Mouse (Mus musculus): Measurements from ENCODE around the gene Hpd. TPM values are rescaled to one million over a fixed set of nuclear protein-coding genes. Genes with fewer than 3 reads are reported as not detected.

Hpd gene
- total and polyA plus RNA-seq, 3 experiments = 0.61 TPM; not detected in 2

DNA sequence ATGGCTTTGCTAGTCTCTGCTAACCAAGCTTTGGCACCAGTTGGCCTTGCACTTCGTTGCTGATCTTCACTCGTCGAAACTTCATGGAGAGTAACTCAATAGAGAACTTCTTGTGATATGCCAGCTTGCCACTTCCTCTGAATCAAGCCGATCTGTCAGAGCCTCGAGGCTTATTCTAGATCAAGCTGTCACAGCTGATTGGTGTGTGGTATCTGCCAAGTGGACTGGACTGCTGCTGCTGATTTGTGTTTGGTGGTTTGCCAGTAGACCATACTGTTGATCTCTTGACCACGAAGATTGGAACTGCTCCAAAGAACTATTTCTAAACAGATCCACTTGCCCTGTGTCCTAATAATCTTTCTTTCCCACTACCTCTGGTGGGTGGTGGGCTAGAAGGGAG lies 8.9 kb upstream of the Hpd start:
- Histone ChIP-seq H3K4me3 (no peak overlapping the region), H3K79me2 (replicated peaks; ENCODE audit: control insufficient read depth, insufficient read depth, low read length) (no peaks in the 10 kb centered on the region), H3K4me1 (ENCODE audit: control insufficient read depth, insufficient read depth, low read length) (no peaks in the 10 kb centered on the region), H3K9ac (ENCODE audit: low read depth, low read length) (no peak overlapping the region), H3K27me3 (ENCODE audit: control insufficient read depth, insufficient read depth, low read length) (no peaks in the 10 kb centered on the region), H3K36me3 (ENCODE audit: control insufficient read depth, insufficient read depth, low read length) (no peaks in the 10 kb centered on the region), H3K27ac (no peak overlapping the region)
- no peak for TF ChIP-seq EP300 (IDR thresholded peaks at IDR 0.05; ENCODE audit: insufficient read depth, low read depth, low read length)
- TF ChIP-seq POLR2A (IDR thresholded peaks at IDR 0.05; ENCODE audit: insufficient read depth, low read depth, low read length) = no peak
- TF ChIP-seq CTCF (IDR thresholded peaks at IDR 0.05) = no peak
- DNase-seq = no peak
- 42% methylated on average over 6 of the region's 6 CpGs for WGBS
- intact Hi-C loops (cut with DNase I) = no loop called here

DNA sequence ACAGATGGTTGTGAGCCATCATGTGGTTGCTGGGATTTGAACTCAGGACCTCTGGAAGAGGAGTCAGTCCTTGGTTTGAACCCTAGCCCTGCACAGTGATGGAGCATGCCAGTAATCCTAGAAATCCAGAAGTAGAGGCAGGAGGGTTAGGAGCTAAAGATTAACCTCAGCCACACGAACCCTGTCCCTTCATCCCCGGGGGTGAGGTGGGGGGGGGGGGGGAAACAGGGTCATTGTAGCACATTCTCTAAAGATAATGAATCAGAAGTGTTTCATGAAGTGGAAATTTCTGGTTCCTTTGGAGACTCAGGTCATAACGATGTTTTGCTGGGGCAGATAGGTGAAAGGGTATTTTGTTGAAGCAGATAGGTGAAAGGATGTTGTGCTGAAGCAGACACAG lies 8.4 kb upstream of the Hpd start:
- Histone ChIP-seq H3K4me1 (ENCODE audit: control insufficient read depth, insufficient read depth, low read length) (no peaks in the 10 kb centered on the region), H3K36me3 (ENCODE audit: control insufficient read depth, insufficient read depth, low read length) (no peaks in the 10 kb centered on the region), H3K27me3 (ENCODE audit: control insufficient read depth, insufficient read depth, low read length) (no peaks in the 10 kb centered on the region), H3K27ac (no peak overlapping the region), H3K9ac (ENCODE audit: low read depth, low read length) (no peak overlapping the region), H3K79me2 (replicated peaks; ENCODE audit: control insufficient read depth, insufficient read depth, low read length) (no peaks in the 10 kb centered on the region), H3K4me3 (no peak overlapping the region)
- TF ChIP-seq CTCF (IDR thresholded peaks at IDR 0.05) (no peak), POLR2A (IDR thresholded peaks at IDR 0.05; ENCODE audit: insufficient read depth, low read depth, low read length) (no peak)
- intact Hi-C loops (cut with DNase I) = no loop called here
- WGBS = 70% methylated on average over 3 of the region's 3 CpGs
- no peak for DNase-seq

DNA sequence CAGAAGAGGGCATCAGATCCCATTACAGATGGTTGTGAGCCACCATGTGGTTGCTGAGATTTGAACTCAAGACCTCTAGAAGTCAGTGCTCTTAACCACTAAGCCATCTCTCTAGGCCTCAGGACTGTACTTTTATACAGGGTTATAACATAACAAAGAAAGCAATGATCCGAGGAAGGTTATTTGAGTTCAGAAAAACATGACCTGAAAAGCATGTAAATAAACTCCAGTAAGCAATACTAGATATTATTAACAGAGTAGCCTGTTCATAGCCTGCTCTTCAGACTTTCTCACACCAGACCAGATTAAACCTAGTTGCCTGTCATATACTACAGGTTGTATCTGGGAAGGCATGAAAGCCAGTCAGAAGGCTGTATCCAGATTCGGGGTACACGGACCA lies 4.8 kb upstream of the Hpd start:
- intact Hi-C loops (cut with DNase I) = no loop called here
- no peak for DNase-seq
- H3K36me3 ChIP-seq (ENCODE audit: control insufficient read depth, insufficient read depth, low read length) = no peaks in the 10 kb centered on the region
- TF ChIP-seq CTCF (IDR thresholded peaks at IDR 0.05) (no peak), POLR2A (IDR thresholded peaks at IDR 0.05; ENCODE audit: insufficient read depth, low read depth, low read length) (no peak), EP300 (IDR thresholded peaks at IDR 0.05; ENCODE audit: insufficient read depth, low read depth, low read length) (no peak)
- no peak overlapping the region for H3K9ac ChIP-seq (ENCODE audit: low read depth, low read length)
- no peaks in the 10 kb centered on the region for H3K79me2 ChIP-seq (replicated peaks; ENCODE audit: control insufficient read depth, insufficient read depth, low read length)
- H3K4me3 ChIP-seq = no peak overlapping the region
- WGBS = 89% methylated on average over 3 of the region's 3 CpGs
- H3K27ac ChIP-seq = no peak overlapping the region
- no peaks in the 10 kb centered on the region for H3K27me3 ChIP-seq (ENCODE audit: control insufficient read depth, insufficient read depth, low read length)
- no peaks in the 10 kb centered on the region for H3K4me1 ChIP-seq (ENCODE audit: control insufficient read depth, insufficient read depth, low read length)

DNA sequence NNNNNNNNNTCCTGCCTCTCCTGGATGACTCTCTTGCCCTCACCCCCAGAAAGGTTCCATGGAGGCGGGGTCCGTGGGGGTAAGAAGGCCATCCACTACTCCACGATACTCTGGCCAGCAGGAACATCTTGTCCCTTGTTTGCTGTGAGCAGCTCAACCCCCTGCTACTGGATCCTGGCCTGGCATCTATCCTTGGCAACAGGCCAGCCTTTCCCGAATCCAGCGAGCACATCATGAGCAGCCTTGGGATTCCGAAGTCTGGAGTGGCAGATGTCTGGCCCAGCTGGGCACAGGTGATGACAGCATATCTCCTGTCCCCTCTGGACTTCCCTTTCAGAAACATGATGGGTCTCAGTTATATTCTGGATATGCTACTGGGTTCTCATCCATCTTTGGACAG lies 3.4 kb upstream of the Hpd start:
- no peaks in the 10 kb centered on the region for H3K4me1 ChIP-seq (ENCODE audit: control insufficient read depth, insufficient read depth, low read length)
- 42% methylated on average over 6 of the region's 6 CpGs for WGBS
- H3K27me3 ChIP-seq (ENCODE audit: control insufficient read depth, insufficient read depth, low read length) = no peaks in the 10 kb centered on the region
- no peaks in the 10 kb centered on the region for H3K79me2 ChIP-seq (replicated peaks; ENCODE audit: control insufficient read depth, insufficient read depth, low read length)
- no peak overlapping the region for H3K4me3 ChIP-seq
- no peak for DNase-seq
- H3K9ac ChIP-seq (ENCODE audit: low read depth, low read length) = no peak overlapping the region
- no peaks in the 10 kb centered on the region for H3K36me3 ChIP-seq (ENCODE audit: control insufficient read depth, insufficient read depth, low read length)
- intact Hi-C loops (cut with DNase I) = no loop called here
- H3K27ac ChIP-seq = no peak overlapping the region
- no peak for TF ChIP-seq CTCF (IDR thresholded peaks at IDR 0.05)
- TF ChIP-seq POLR2A (IDR thresholded peaks at IDR 0.05; ENCODE audit: insufficient read depth, low read depth, low read length) = no peak
- TF ChIP-seq EP300 (IDR thresholded peaks at IDR 0.05; ENCODE audit: insufficient read depth, low read depth, low read length) = no peak

GRCm38 (mm10) chr5:123181536-123181935 lies 991 bp downstream of the Hpd start:
- Histone ChIP-seq H3K4me1 (ENCODE audit: control insufficient read depth, insufficient read depth, low read length) (no peaks in the 10 kb centered on the region), H3K36me3 (ENCODE audit: control insufficient read depth, insufficient read depth, low read length) (no peaks in the 10 kb centered on the region), H3K27ac (no peak overlapping the region), H3K9ac (ENCODE audit: low read depth, low read length) (no peak overlapping the region), H3K4me3 (no peak overlapping the region), H3K79me2 (replicated peaks; ENCODE audit: control insufficient read depth, insufficient read depth, low read length) (no peaks in the 10 kb centered on the region), H3K27me3 (ENCODE audit: control insufficient read depth, insufficient read depth, low read length) (no peaks in the 10 kb centered on the region)
- intact Hi-C loops (cut with DNase I) = no loop called here
- WGBS = 82% methylated on average over 6 of the region's 6 CpGs
- DNase-seq = peak in 1 of 2 experiments; percentile 37
- TF ChIP-seq EP300 (IDR thresholded peaks at IDR 0.05; ENCODE audit: insufficient read depth, low read depth, low read length) (no peak), POLR2A (IDR thresholded peaks at IDR 0.05; ENCODE audit: insufficient read depth, low read depth, low read length) (no peak), CTCF (IDR thresholded peaks at IDR 0.05) (no peak)

GRCm38 (mm10) chr5:123180390-123180789 lies 2.1 kb downstream of the Hpd start:
- no peak for TF ChIP-seq POLR2A (IDR thresholded peaks at IDR 0.05; ENCODE audit: insufficient read depth, low read depth, low read length)
- no peak for TF ChIP-seq CTCF (IDR thresholded peaks at IDR 0.05)
- TF ChIP-seq EP300 (IDR thresholded peaks at IDR 0.05; ENCODE audit: insufficient read depth, low read depth, low read length) = no peak
- H3K9ac ChIP-seq (ENCODE audit: low read depth, low read length) = no peak overlapping the region
- intact Hi-C loops (cut with DNase I) = no loop called here
- no peaks in the 10 kb centered on the region for H3K27me3 ChIP-seq (ENCODE audit: control insufficient read depth, insufficient read depth, low read length)
- H3K27ac ChIP-seq = no peak overlapping the region
- WGBS = 89% methylated on average over 15 of the region's 15 CpGs
- no peaks in the 10 kb centered on the region for H3K36me3 ChIP-seq (ENCODE audit: control insufficient read depth, insufficient read depth, low read length)
- DNase-seq = no peak
- no peaks in the 10 kb centered on the region for H3K4me1 ChIP-seq (ENCODE audit: control insufficient read depth, insufficient read depth, low read length)
- no peaks in the 10 kb centered on the region for H3K79me2 ChIP-seq (replicated peaks; ENCODE audit: control insufficient read depth, insufficient read depth, low read length)
- H3K4me3 ChIP-seq = no peak overlapping the region
